Mouse (Mus musculus): ENCODE data around the gene Rap2a.
A peak's percentile ranks its signal among the peaks of the same experiment; 100 is the strongest.

Rap2a gene

GRCm38 (mm10) chr14:120477982-120478568 is at the start of gene Rap2a:
Gene Rap2a, plus strand, starts transcription at chr14:120478444.
- DNase-seq (ENCODE audit: low spot score) = peak; percentile 97

GRCm38 (mm10) chr14:120428497-120428896 is 49.7 kb upstream of the Rap2a start:
- no peak for DNase-seq (ENCODE audit: low spot score)

- DNase-seq (ENCODE audit: low spot score) = no peak
Measured at GRCm38 (mm10) chr14:120432773-120433172, 45.5 kb upstream of the Rap2a start.

GRCm38 (mm10) chr14:120433931-120434398 is 44.3 kb upstream of the Rap2a start:
- no peak for DNase-seq (ENCODE audit: low spot score)

GRCm38 (mm10) chr14:120434831-120435230 is 43.4 kb upstream of the Rap2a start:
- DNase-seq (ENCODE audit: low spot score) = no peak

GRCm38 (mm10) chr14:120440716-120441115 is 37.5 kb upstream of the Rap2a start:
- no peak for DNase-seq (ENCODE audit: low spot score)

- no peak for DNase-seq (ENCODE audit: low spot score)
Measured at GRCm38 (mm10) chr14:120441256-120441655, 37.0 kb upstream of the Rap2a start.

- no peak for DNase-seq (ENCODE audit: low spot score)
Measured at GRCm38 (mm10) chr14:120441836-120442235, 36.4 kb upstream of the Rap2a start.

- no peak for DNase-seq (ENCODE audit: low spot score)
Measured at GRCm38 (mm10) chr14:120454221-120454620, 24.0 kb upstream of the Rap2a start.

GRCm38 (mm10) chr14:120463938-120464727 is 14.1 kb upstream of the Rap2a start:
- DNase-seq (ENCODE audit: low spot score) = no peak

- no peak for DNase-seq (ENCODE audit: low spot score)
Measured at GRCm38 (mm10) chr14:120466816-120467215, 11.4 kb upstream of the Rap2a start.

- DNase-seq (ENCODE audit: low spot score) = no peak
Measured at GRCm38 (mm10) chr14:120469126-120469790, 9.0 kb upstream of the Rap2a start.

GRCm38 (mm10) chr14:120476186-120476697 is 2.0 kb upstream of the Rap2a start:
- DNase-seq (ENCODE audit: low spot score) = no peak

- peak; percentile 97 for DNase-seq (ENCODE audit: low spot score)
Measured at GRCm38 (mm10) chr14:120477288-120477981, 809 bp upstream of the Rap2a start.

- no peak for DNase-seq (ENCODE audit: low spot score)
Measured at GRCm38 (mm10) chr14:120478641-120479341, 547 bp downstream of the Rap2a start.

GRCm38 (mm10) chr14:120480341-120480900 is 2.2 kb downstream of the Rap2a start:
- DNase-seq (ENCODE audit: low spot score) = no peak

- no peak for DNase-seq (ENCODE audit: low spot score)
Measured at GRCm38 (mm10) chr14:120480927-120481326, 2.7 kb downstream of the Rap2a start.

- DNase-seq (ENCODE audit: low spot score) = no peak
Measured at GRCm38 (mm10) chr14:120484561-120484960, 6.3 kb downstream of the Rap2a start.

- DNase-seq (ENCODE audit: low spot score) = no peak
Measured at GRCm38 (mm10) chr14:120496284-120496683, 18.0 kb downstream of the Rap2a start.

GRCm38 (mm10) chr14:120496827-120497226 is 18.6 kb downstream of the Rap2a start:
- DNase-seq (ENCODE audit: low spot score) = no peak

- no peak for DNase-seq (ENCODE audit: low spot score)
Measured at GRCm38 (mm10) chr14:120499096-120499495, 20.9 kb downstream of the Rap2a start.

Data from lung, postnatal 25 days (tissue).